In the genomic region with DNA sequence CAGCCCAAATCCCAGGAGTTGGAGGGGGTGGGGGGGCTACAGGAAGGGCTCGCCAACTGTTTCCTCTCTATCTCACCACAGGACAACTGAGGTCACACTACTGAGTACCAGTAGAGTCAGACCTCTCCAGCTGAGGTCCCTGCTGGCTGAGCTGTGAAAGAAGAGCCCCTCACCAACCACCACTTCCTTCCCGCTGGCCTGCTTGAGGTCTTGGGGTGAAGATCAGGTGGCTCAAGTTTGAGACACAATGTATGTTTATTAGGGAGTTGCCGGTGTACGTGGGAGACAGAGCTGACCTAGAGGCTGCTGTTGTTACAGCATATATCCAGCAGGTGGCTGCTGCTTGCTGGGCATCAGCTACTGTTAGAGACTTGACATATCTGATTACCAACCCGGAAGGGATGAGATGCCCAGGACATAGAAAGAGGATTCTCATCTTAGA, we compare ENCODE assay signal across 9 mouse cellular contexts. TPM values are rescaled to one million over a fixed set of nuclear protein-coding genes. Genes with fewer than 3 reads are reported as not detected.
A peak's percentile ranks its signal among the peaks of the same experiment; 100 is the strongest.
DNase-seq lines count a peak whose midpoint lies in the region; ATAC-seq and TF ChIP-seq lines count a peak whose summit lies in the region.
"Had no signal": no experiment of that assay in that cellular context is flagged by ENCODE, and none has a peak within 500 bp of the region (broad histone marks: within the 10 kb centered on the region; RNA-seq: fewer than 3 reads in every experiment).

No protein-coding gene starts in this region.

- peaks cover 41% of the 10 kb centered on the region for H3K4me1 ChIP-seq in hindbrain, embryonic 10.5 days (replicated peaks)
- peaks cover 6% of the 10 kb centered on the region; the same call in 1 of the 2 replicates for H3K4me1 ChIP-seq in liver, adult 2 months (ENCODE audit: control insufficient read depth, insufficient read depth, low read length)
- peaks cover 8% of the 10 kb centered on the region for H3K4me1 ChIP-seq in neural tube, embryonic 11.5 days (ENCODE audit: control insufficient read depth, insufficient read depth, low read length)

- no peaks in the 10 kb centered on the region for H3K36me3 ChIP-seq in hindbrain, embryonic 10.5 days
- H3K36me3 ChIP-seq in liver, adult 2 months (ENCODE audit: control insufficient read depth, insufficient read depth, low read length), result no peaks in the 10 kb centered on the region
- H3K36me3 ChIP-seq in neural tube, embryonic 11.5 days (ENCODE audit: control insufficient read depth, insufficient read depth, low read length), result no peaks in the 10 kb centered on the region

- TF ChIP-seq POLR2A in liver, adult 2 months (IDR thresholded peaks at IDR 0.05; ENCODE audit: extremely low read depth, insufficient read depth, low read length), result no peak

- peak; percentile 78 for TF ChIP-seq CTCF in liver, adult 2 months (IDR thresholded peaks at IDR 0.05; ENCODE audit: low read depth, low read length)

- H3K79me2 ChIP-seq in liver, adult 2 months (ENCODE audit: control insufficient read depth, insufficient read depth, low read length), result no peaks in the 10 kb centered on the region

- peak overlapping the region; percentile 25 for H3K27ac ChIP-seq in hindbrain, embryonic 10.5 days
- no peak overlapping the region for H3K27ac ChIP-seq in liver, adult 2 months (replicated peaks; ENCODE audit: insufficient read depth, low read depth, low read length)
- no peak overlapping the region for H3K27ac ChIP-seq in neural tube, embryonic 11.5 days (ENCODE audit: low read depth, low read length)

- no peak overlapping the region for H3K4me2 ChIP-seq in neural tube, embryonic 11.5 days (ENCODE audit: low read depth)

- 5% methylated on average over 5 of the region's 5 CpGs for WGBS in hindbrain, embryonic 10.5 days
- 4% methylated on average over 5 of the region's 5 CpGs for WGBS in liver, adult 2 months
- 5% methylated on average over 5 of the region's 5 CpGs for WGBS in neural tube, embryonic 11.5 days

- no peaks in the 10 kb centered on the region for H3K9me3 ChIP-seq in hindbrain, embryonic 10.5 days
- H3K9me3 ChIP-seq in neural tube, embryonic 11.5 days (ENCODE audit: control insufficient read depth, low read length), result no peaks in the 10 kb centered on the region

- peaks cover 45% of the 10 kb centered on the region for H3K27me3 ChIP-seq in hindbrain, embryonic 10.5 days (ENCODE audit: insufficient read depth, poor library complexity, severe bottlenecking)
- H3K27me3 ChIP-seq in liver, adult 2 months (ENCODE audit: control insufficient read depth, insufficient read depth, low read length), result peaks cover 2% of the 10 kb centered on the region; the same call in 1 of the 2 replicates
- 0 out of 2 replicates have a peak, but pooled peaks cover 7% of the 10 kb centered on the region for H3K27me3 ChIP-seq in neural tube, embryonic 11.5 days (ENCODE audit: control insufficient read depth, insufficient read depth, low read length)
- H3K27me3 ChIP-seq: Patski had no signal

- H3K9ac ChIP-seq in liver, adult 2 months (ENCODE audit: low read depth, low read length), result no peak overlapping the region
- no peak overlapping the region for H3K9ac ChIP-seq in neural tube, embryonic 11.5 days (ENCODE audit: low read length)

- DNase-seq in adrenal gland, postnatal 10 days, result peak; percentile 53
- no peak for DNase-seq in adrenal gland, adult 8-10 months
- peak; percentile 62 for DNase-seq in hindbrain, embryonic 10.5 days (ENCODE audit: low spot score)
- DNase-seq in liver, adult 2 months (ENCODE audit: extremely low read depth, low read depth, low spot score), result peak; percentile 53
- peak; percentile 61 for DNase-seq in neural tube, embryonic 11.5 days (ENCODE audit: low spot score)
- DNase-seq in ovary, postnatal 10 days (ENCODE audit: low spot score), result no peak

- H3K4me3 ChIP-seq in hindbrain, embryonic 10.5 days, result no peak overlapping the region
- no peak overlapping the region for H3K4me3 ChIP-seq in liver, adult 2 months (ENCODE audit: insufficient read depth, low read depth, low read length)
- no peak overlapping the region for H3K4me3 ChIP-seq in neural tube, embryonic 11.5 days (ENCODE audit: low read depth, low read length)

- peak; percentile 74 for ATAC-seq in CD4-positive, CD25-positive, alpha-beta regulatory T cell, adult 4 months
- peak; percentile 84 for ATAC-seq in common myeloid progenitor, adult 5-6 weeks (replicated peaks; ENCODE audit: low read depth, poor library complexity, severe bottlenecking)
- ATAC-seq in neural tube, embryonic 11.5 days (ENCODE audit: insufficient read depth, low FRiP score, low TSS enrichment), result no peak
- ATAC-seq: Patski had no signal

RNA-seq across cellular contexts. Expression of a gene that starts 2.5 kb away (rescaled TPM):
- total RNA-seq in adrenal gland, postnatal 10 days (2021), result 1 to 10 TPM; 3.7 to 4.3 TPM
- 1 to 10 TPM; 1.7 to 3.9 (median 1.9) TPM for total RNA-seq in adrenal gland, adult 8-10 months (2022)
- polyA plus RNA-seq in CD4-positive, CD25-positive, alpha-beta regulatory T cell, adult 4 months (2017; shearing (Covaris generic)), result under 1 TPM in 1 of 2 experiments, not detected in 1; 0.11 TPM
- 0.14 TPM in 1 of 2 replicates, not detected in the other for total RNA-seq in common myeloid progenitor, adult 5-6 weeks (2017)
- 0.26 and 0.43 TPM in 2 replicates for polyA plus RNA-seq in hindbrain, embryonic 10.5 days (2016; fragmentation: Nextera tagmentation; extraction: Ambion mirVana)
- total RNA-seq in liver, adult 2 months (2014; rRNA removed), result 0.55 and 0.60 TPM in 2 replicates
- 0.61 and 0.73 TPM in 2 replicates for polyA plus RNA-seq in liver, adult 2 months (2012; rRNA removed)
- 0.34 and 0.70 TPM in 2 replicates for polyA plus RNA-seq in neural tube, embryonic 11.5 days (2014; fragmentation: Nextera tagmentation; extraction: Ambion mirVana)

RNA-seq across cellular contexts. Expression of a gene that starts 21.9 kb away (rescaled TPM):
- total RNA-seq in adrenal gland, postnatal 10 days (2021), result under 1 TPM; 0.12 to 0.18 TPM
- under 1 TPM; 0.21 to 0.61 (median 0.31) TPM for total RNA-seq in adrenal gland, adult 8-10 months (2022)
- 10 to 100 TPM in 1 of 2 experiments, 1 to 10 TPM in 1; 6.8 to 14.3 TPM for polyA plus RNA-seq in CD4-positive, CD25-positive, alpha-beta regulatory T cell, adult 4 months (2017; shearing (Covaris generic))
- total RNA-seq in common myeloid progenitor, adult 5-6 weeks (2017), result not detected in 2 replicates
- not detected in 2 replicates for polyA plus RNA-seq in hindbrain, embryonic 10.5 days (2016; fragmentation: Nextera tagmentation; extraction: Ambion mirVana)
- 0.27 and 0.28 TPM in 2 replicates for total RNA-seq in liver, adult 2 months (2014; rRNA removed)
- 0.18 and 0.26 TPM in 2 replicates for polyA plus RNA-seq in liver, adult 2 months (2012; rRNA removed)
- not detected in 2 replicates for polyA plus RNA-seq in neural tube, embryonic 11.5 days (2014; fragmentation: Nextera tagmentation; extraction: Ambion mirVana)
- polyA plus RNA-seq: Patski had no signal

Comparison
In these comparisons a context has a peak if more than half of its experiments do, and no peak if none do; other contexts are left out.
1. DNase-seq: peak in adrenal gland, postnatal 10 days (single experiment), hindbrain, embryonic 10.5 days (single experiment), liver, adult 2 months (single experiment) and neural tube, embryonic 11.5 days (single experiment); none in adrenal gland, adult 8-10 months (single experiment) and ovary, postnatal 10 days (single experiment).